Mouse (Mus musculus) adrenal gland, postnatal 4 days (tissue): ENCODE measurements around the gene Inpp5b. TPM values are rescaled to one million over a fixed set of nuclear protein-coding genes. Genes with fewer than 3 reads are reported as not detected.
"Not testable (repeated sequence)": the region's sequence is repeated elsewhere in the genome, so short reads cannot be mapped to it uniquely, and the experiment has no call there.

ENCODE experiments used
- DNase-seq, 2 experiments: peaks; one replicate each; pipeline ENCODE4 v3.0.0; 2021 to 2022; ENCODE audit warnings: low spot score in 2 of 2, mixed read lengths in 2 of 2
- long read RNA-seq, 2 experiments: library from polyadenylated mRNA; stranded (forward); transcript quantifications; one replicate each; pipeline ENCODE4 v2.0.0; 2021
- total RNA-seq, 2 experiments: library from RNA; stranded (reverse); gene quantifications; 2 replicates each; pipeline ENCODE4 v1.2.3; 2021

Inpp5b gene
- 10 to 100 TPM; 25.2 to 32.0 TPM for total RNA-seq
- long read RNA-seq, experiment 1, partial matches to known transcripts: 12 of 23 reads
- long read RNA-seq, experiment 1, other reads (novel, unspliced or antisense): 9 of 23 reads
- long read RNA-seq, experiment 2, transcript Inpp5b-201 (24 exons, 3,809 nt): major isoform, 5 of 32 reads
- long read RNA-seq, experiment 2, partial matches to known transcripts: 16 of 32 reads
- long read RNA-seq, experiment 2, other reads (novel, unspliced or antisense): 9 of 32 reads

GRCm38 (mm10) chr4:124741376-124742343, at the start of gene Inpp5b:
Gene Inpp5b, plus strand, starts transcription at chr4:124741850.
- peak; percentile 43 to 62 for DNase-seq

DNA sequence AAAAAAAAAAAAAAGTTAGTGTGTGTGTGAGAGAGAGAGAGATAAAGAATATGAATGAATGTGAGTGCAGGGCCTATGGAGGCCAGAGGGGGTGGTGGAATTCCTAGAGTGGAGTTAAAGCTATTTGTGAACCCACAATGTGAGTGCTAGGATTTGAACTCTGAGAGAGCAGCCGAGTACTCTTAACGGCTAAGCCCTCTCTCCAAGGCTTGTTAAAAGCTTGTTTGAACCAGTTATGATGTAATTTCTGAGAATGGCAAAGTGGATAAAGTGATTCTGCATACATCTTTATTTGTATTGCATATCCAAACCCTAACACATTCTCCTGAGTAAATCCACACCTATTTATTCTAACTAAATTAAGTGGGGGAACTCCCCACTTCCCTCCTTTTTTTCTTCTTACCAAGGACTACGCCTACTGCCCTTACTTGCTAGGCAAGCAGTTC, 49.2 kb upstream of the Inpp5b start:
- DNase-seq: no peak

DNA sequence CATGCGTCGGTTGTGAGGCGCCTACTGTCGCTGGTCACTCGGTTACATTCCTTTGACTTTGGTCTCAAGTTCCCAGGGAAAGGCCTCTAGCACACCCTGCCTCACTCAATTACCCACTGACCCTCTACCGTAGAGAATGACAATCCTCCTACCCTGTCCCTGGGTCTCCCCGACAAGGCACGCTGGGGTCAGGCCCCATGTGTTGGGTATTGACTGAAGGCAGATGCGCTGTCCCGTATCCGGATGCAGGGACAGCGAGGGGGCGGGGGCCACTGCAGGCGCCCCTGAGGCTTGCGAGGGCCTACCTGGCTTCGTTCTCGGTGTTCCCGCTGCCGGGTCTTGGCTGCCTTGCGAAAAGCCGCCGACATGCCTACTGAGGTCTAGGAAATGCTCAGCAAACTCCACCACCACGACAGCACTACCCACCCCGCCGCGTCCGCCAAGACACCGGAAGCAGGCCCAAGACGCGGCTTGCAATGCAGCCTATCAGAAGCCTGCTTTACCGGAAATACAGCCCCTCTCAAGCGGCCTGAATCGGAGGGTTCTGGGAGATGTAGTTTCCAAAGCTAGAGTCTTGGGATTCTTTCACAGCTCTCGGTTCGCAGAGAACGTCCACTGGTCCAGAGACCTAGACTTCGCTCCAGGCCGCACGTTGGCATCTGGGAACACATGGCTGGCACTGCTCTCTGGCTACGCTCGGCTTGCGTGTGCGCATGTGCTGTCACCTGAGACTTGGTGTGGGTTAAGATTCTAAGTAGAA, 48.3 kb upstream of the Inpp5b start, which contains the start of gene Utp11:
Gene Utp11 (minus strand): TSS at position 466 of the 760 bp plus-strand sequence.
- DNase-seq: peak in 1 of 2 experiments; percentile 65

- DNase-seq: no peak
These were observed 47.1 kb upstream of the Inpp5b start for GRCm38 (mm10) chr4:124694572-124694971.

DNA sequence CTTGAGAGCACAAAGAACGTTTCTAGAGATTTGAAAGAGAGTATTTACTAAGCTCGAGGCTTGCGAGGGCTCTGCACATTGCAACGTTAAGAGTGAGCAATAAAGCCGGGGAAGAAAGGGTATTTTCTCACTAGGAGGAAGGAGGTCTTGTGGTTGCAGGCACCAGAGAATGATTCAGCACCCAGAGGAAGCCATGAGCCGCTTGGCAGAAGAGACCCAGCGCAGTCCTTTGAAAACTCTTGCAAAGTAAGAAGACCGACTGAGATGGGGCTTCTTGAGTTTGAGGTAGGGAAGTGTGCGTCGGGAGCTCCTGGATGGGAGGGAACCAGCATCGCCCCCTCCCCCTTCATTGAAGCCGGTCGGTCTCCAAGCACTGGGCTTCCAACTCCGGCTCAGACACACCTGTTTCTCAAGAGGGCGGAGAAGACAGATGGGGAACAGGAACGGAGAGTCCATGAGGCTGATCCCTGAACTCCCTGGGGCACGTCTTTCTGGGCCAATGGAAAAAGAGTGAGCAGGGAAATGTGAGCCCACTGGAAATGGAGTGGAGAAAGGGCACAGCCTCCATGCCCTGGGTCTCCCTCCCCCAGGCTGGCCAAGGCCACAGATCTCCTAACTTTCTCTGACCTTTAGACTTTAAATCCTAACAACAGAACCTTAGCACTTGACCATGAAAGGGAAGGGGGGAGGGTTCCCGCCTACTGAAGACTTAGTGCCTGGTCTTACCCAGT, 45.7 kb upstream of the Inpp5b start:
- DNase-seq: no peak

DNA sequence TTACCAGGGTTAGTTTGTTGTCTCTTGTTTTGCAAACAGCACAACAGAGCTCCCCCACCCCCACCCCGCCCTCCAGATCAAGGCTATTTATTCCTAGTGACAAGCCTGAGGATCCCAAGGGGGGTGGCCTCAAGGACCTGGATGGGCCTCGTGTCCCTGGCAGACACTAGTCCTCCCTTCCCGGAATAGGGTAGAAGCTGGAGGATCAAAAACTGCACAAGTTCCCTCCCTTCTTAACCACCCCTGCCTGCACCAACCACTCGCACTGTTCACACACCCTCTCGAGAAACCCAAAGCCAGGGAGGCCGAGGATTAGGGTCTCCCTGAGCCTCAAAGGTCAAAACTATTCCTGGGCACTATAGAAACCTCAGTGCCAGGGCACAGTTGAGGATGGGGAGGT, 41.9 kb upstream of the Inpp5b start:
- no peak for DNase-seq

DNA sequence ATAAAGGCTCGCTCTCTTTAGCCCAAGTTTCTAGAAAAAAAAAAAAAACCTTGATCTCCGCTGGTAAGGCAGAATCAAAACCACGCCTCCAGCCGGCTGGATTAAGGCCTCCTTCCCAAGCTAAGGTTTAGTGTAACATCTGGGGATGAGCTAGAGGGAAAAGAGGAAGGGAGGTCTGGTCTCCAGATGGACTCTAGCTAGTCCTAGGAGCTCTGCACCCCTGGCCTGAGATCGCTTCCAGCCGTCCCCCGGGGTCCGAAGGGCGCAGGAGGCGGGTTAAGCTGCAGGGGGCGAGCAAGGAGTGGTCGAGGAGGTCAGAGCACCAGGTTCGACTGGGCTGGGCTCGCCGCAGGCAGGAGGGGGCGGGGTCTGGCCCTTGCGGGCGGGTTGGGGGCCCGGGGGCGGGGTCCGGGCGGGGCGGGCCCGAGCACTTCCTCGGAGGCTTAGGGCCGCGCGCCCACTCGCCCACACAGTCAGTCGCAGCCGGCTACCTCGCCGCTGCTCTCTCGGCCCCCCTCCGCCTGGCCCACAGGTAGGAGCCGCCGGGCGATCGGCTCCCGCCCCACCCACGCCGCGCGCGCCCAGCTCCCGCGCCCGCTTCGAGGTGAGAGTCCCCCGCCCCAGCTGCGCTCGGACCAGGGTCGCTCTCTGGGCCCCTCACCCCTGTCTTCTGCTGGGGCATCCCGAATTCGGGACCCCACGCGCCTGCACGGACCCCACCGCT, 41.2 kb upstream of the Inpp5b start, which contains the start of gene Fhl3:
Gene Fhl3 (plus strand): TSS at position 454 of the 724 bp plus-strand sequence.
- no peak for DNase-seq

DNA sequence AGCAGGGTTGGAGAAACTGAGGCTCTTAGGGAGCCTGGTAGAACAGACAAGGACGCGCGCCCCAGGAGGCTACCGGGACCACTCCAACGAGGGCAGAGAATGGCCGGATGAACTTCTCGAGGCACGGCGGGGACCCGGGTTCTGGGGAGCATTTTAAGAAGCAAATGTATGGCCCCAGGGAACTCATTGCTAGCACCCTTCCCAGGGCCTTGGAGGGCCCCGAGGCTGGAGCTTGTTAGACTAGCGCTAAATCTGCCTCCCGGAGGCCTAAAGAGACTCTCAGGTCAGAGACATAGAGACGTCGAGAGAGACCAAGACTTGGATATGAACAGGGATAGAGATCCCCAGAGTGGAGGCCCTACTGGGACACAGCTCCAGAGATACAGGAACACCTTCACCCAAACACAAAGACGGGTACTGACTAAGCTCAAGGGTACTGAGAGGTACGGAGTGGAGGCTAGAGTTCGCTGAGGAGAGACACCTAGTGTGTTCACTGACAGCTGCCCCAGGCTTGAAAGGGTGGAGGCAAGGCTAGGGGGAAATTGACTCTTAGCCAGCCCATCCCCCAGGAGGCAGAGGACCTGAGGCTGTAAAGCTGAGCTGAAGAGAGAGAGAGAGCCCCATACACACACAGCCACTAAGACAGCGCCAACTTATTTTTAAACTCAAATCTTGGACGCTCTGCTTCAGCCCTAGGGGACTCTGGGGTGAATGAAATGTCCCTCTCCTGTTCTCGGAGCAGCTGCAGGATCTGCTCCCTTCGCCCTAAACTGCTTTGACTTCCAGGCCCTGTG, 40.4 kb upstream of the Inpp5b start:
- no peak for DNase-seq

GRCm38 (mm10) chr4:124701916-124702315, 39.7 kb upstream of the Inpp5b start:
- DNase-seq: no peak

DNA sequence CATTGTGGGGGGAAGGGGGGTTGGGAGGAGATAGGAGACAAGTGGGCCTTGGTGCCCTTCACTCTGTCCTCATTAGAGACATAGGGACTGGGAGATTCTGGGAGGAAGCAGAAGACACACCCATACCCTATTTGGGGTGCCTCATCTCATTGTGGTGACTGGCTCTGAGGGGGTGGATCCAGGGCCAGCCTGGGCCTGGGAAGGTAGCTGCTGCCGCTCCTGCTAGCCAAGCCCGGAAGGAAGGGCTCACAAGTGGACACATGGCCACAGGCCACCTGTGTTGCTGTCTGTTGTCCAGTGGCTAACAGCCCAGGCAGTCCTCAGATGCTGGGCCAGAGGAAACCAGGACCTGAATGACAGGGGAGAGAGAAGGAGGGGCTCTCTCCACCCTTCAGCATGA, 38.2 kb upstream of the Inpp5b start:
- no peak for DNase-seq

DNA sequence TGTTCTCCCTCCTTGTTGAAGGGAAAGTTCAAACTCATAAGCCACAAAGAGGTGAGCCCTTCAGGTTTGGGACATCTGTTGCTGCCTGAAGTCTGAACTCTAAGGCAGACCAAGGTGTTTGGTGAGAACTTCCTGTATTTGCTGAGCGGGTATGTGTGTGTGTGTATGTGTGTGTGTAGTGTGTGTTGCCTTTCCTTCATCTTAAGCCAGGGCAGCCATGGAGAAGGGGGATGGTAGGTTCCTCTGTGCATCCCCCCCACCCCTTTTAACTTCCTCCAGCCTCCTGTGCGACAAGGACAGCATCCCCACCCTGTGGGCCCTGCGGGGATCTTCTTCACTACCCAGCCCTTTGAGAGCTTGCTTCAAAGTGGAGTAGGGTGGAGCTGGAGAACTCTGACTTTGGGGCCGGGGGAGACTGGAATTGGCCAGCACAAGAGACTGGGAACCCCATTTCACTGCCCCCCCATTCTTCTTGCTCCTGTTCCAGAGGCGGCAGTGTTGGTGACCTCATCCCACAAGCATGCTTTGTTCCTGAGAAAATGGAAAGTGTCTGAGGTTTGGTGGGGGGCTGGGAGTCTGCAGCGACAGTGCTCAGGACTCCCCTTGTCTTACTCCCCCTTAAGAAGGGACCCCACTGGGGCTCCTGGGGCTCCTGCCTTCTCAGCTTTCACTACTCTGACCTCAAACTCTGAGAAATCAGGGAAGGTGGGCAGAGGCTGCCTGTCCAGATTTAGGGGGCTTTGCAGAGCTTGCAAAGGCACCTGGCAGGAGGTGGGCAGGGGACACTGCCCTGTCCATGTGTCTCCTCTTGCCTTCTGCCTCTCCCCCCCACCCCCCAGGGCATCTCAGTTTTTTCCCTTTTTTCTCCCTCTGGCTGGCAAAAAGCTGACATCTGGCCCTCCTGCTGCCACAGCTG, 37.5 kb upstream of the Inpp5b start:
- DNase-seq: no peak

DNA sequence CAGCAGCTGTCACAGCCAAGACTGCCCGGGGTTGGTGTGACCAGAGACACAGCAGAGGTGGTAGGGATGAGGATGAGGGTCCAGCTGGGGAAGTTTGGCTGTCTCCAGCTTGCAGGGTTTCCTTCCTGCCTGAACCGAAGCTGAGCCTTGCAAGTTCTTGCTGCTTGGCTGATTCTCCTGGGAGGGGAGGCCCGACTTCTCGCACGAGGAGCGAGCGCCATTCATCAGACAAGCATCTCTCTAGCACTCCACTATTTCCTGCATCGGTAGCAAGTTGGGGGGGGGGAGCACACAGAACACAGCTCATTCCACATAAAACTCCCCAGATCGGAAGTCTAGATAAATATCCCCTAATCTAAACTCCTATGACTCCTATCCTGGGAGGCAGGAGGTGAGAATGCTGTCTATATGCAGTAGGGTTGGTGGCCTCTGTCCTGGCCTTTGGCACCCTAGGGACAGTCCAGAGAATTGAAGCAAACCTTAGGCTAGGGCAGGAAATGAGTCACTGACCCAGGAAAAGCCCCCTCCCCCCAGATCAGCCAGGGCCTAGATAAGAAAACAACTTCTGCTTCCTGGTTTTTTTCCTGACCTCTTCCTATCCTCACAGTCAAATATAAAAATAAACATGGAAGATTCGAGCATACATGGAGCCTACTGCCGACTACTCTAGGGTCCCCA, 36.7 kb upstream of the Inpp5b start:
- no peak for DNase-seq

- DNase-seq: no peak
These were observed 35.9 kb upstream of the Inpp5b start for GRCm38 (mm10) chr4:124705661-124706269.

GRCm38 (mm10) chr4:124707381-124708199, 34.1 kb upstream of the Inpp5b start:
- not testable (repeated sequence) for DNase-seq

- not testable (repeated sequence) for DNase-seq
These were observed 33.5 kb upstream of the Inpp5b start for GRCm38 (mm10) chr4:124708200-124708517.
